Mouse (Mus musculus) neural tube, embryonic 11.5 days (tissue): ENCODE data around the gene Peak1. TPM values are rescaled to one million over a fixed set of nuclear protein-coding genes. Genes with fewer than 3 reads are reported as not detected.

Source experiments
- ATAC-seq: fragments of 200-750 bp; cut with Nextera tagmentation; 2 replicates; pipeline ENCODE4 v1.8.0; 2017; ENCODE audit warnings: moderate number of reproducible peaks, mild to moderate bottlenecking, moderate TSS enrichment, moderate library complexity; ENCODE audit not compliant: insufficient read depth, low FRiP score, low TSS enrichment
- DNase-seq: peaks from one replicate; pipeline ENCODE4 v3.0.0-alpha.2; 2015; ENCODE audit warnings: low spot score
- H3K27ac ChIP-seq: fragments of 300-500 bp; sonication (generic); 2 replicates; pipeline ENCODE4 v1.5.1; 2014; ENCODE audit warnings: low read depth, mild to moderate bottlenecking, low read length
- H3K27me3 ChIP-seq: fragments of 300-500 bp; sonication (generic); 2 replicates; pipeline ENCODE4 v1.6.1; 2014; ENCODE audit warnings: mild to moderate bottlenecking, low read length, mixed read lengths; ENCODE audit not compliant: control insufficient read depth, insufficient read depth
- H3K36me3 ChIP-seq: fragments of 300-500 bp; sonication (generic); 2 replicates; pipeline ENCODE4 v1.6.1; 2014; ENCODE audit warnings: mild to moderate bottlenecking, low read length, moderate library complexity, mixed read lengths; ENCODE audit not compliant: control insufficient read depth, insufficient read depth
- H3K4me1 ChIP-seq: fragments of 300-500 bp; sonication (generic); 2 replicates; pipeline ENCODE4 v1.6.1; 2014; ENCODE audit warnings: low read length, mixed read lengths; ENCODE audit not compliant: control insufficient read depth, insufficient read depth
- H3K4me2 ChIP-seq: fragments of 300-500 bp; sonication (generic); 2 replicates; pipeline ENCODE4 v1.6.1; 2014; ENCODE audit warnings: low read depth, mild to moderate bottlenecking, moderate library complexity
- H3K4me3 ChIP-seq: fragments of 300-500 bp; sonication (generic); 2 replicates; pipeline ENCODE4 v1.5.1; 2014; ENCODE audit warnings: low read depth, low read length
- H3K9ac ChIP-seq: fragments of 300-500 bp; sonication (generic); 2 replicates; pipeline ENCODE4 v1.6.1; 2014; ENCODE audit warnings: mild to moderate bottlenecking, low read length
- H3K9me3 ChIP-seq: fragments of 300-500 bp; sonication (generic); 2 replicates; pipeline ENCODE4 v1.6.1; 2016; ENCODE audit warnings: low read length; ENCODE audit not compliant: control insufficient read depth
- WGBS: fragments of 180-500 bp; shearing (Covaris S2); extraction: QIAGEN DNeasy Blood & Tissue Kit; methylation state at CpG from one replicate; pipeline ENCODE4 v1.1.7; 2014; 5-methylcytosine and 5-hydroxymethylcytosine counted together
- polyA plus RNA-seq: library from polyadenylated mRNA; unstranded; fragments of >200 nt; fragmentation: Nextera tagmentation; extraction: Ambion mirVana; gene quantifications from 2 replicates; pipeline ENCODE4 v1.2.1, GENCODE M21; 2014

The Peak1 gene
- 7.5 and 8.5 TPM in 2 replicates for polyA plus RNA-seq

DNA sequence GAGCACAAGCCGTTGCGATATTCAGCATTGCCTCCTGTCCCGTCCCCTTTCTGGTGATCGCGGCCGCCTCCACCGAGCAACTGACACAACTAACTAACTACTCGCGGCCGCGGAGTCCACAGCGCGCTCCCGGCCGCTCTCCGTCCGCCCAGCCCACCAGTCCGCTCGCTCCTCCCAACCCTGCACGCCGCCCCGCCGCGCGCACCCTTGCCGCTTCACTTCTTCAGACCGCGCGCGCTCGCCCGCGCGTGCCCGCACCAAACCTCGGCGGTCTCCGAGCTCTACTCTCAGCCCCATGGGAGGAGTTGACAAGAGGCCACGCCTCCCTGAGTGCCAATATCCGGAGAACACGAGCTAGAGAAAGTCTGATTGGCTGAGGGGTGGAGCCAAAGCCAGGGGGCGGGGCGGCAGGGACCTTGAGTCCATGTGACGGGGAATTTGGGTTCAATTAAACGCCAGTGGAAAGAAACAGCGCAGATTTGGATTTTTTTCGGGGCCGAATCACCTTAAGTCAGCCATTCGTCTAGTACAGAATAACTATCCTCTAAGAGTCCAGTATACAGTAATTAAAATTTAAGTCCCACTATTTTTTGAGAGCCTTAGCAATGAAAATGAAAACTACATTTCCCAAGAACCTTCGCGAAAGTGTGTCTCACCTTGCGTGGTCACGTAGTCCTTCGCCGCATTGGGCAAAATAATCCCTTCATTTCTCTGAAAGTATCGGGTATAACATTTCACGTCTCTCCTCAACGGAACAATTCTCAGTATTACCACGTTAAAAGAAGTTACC lies at the start of gene Peak1, which contains the start of gene Hmg20a:
TSS of gene Peak1 (minus strand) at position 120 of the 790 bp plus-strand sequence.
TSS of gene Hmg20a (plus strand) at position 662 of the 790 bp plus-strand sequence.
- Histone ChIP-seq H3K4me1 (peaks cover 5% of the 10 kb centered on the region; the same call in 1 of the 2 replicates), H3K4me2 (peak within 1 kb of the TSS; percentile 70), H3K36me3 (no peaks in the 10 kb centered on the region), H3K9ac (peak within 1 kb of the TSS; percentile 80), H3K4me3 (peak within 1 kb of the TSS; percentile 78), H3K9me3 (no peaks in the 10 kb centered on the region), H3K27ac (peak within 1 kb of the TSS; percentile 82), H3K27me3 (no peaks in the 10 kb centered on the region)
- ATAC-seq = peak; percentile 95
- WGBS = under 1% methylated on average over 59 of the region's 59 CpGs
- peak; percentile 100 for DNase-seq

- Histone ChIP-seq H3K9me3 (no peaks in the 10 kb centered on the region), H3K36me3 (no peaks in the 10 kb centered on the region), H3K27ac (no peak overlapping the region), H3K4me1 (peaks cover 16% of the 10 kb centered on the region), H3K9ac (no peak overlapping the region), H3K27me3 (no peaks in the 10 kb centered on the region), H3K4me2 (no peak overlapping the region), H3K4me3 (no peak overlapping the region)
- 90% methylated on average over 4 of the region's 4 CpGs for WGBS
- DNase-seq (no peak), ATAC-seq (no peak)
Measured at GRCm38 (mm10) chr9:56466251-56466650, 48.4 kb upstream of the Peak1 start.

DNA sequence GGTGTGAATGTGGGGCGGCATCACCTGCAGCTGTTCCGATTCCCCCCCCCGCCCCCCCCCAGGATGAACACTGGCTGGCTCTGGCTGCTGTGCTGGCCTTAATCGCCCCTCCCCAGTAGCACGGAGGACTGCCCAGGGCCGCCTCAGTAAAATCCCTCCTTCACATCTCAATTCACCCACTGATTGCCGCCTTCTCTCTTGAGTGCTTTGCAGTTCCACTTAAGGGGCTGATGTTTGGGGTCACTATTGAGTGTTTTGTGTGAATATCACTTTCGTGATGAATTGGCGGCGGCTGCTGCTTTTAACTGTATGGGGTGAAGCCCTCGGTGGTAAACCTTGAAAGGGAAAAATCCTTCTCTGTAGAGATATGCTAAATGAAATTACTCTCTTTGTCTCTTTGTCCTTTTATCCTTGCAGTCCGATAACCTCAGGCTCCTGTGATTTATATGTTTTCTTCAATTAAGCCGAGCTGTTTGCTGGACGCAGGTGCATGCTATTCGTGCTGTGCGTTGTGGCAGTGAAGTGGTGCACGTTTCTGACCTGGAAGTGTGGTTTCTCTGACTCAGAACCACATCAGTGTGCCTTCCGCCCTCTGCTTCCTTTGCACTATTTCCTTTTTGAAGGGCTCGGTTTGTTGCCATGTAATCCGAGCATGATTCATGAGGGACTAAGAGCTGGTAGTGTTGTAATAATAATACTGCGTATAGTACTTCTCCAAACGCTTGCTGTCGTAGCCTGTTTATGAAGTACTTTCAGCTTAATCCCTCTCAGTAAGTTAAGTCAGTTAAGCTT lies 47.2 kb upstream of the Peak1 start:
- DNase-seq = peak; percentile 42
- no peaks in the 10 kb centered on the region for H3K27me3 ChIP-seq
- no peak overlapping the region for H3K4me3 ChIP-seq
- ATAC-seq = no peak
- H3K27ac ChIP-seq = peak overlapping the region; percentile 75
- H3K4me2 ChIP-seq = peak overlapping the region; percentile 14
- no peaks in the 10 kb centered on the region for H3K9me3 ChIP-seq
- WGBS = 11% methylated on average over 23 of the region's 23 CpGs
- no peak overlapping the region for H3K9ac ChIP-seq
- H3K36me3 ChIP-seq = no peaks in the 10 kb centered on the region
- H3K4me1 ChIP-seq = peaks cover 16% of the 10 kb centered on the region

- Histone ChIP-seq H3K27me3 (no peaks in the 10 kb centered on the region), H3K4me3 (no peak overlapping the region), H3K9ac (no peak overlapping the region), H3K27ac (no peak overlapping the region), H3K4me1 (peaks cover 16% of the 10 kb centered on the region), H3K36me3 (no peaks in the 10 kb centered on the region), H3K9me3 (no peaks in the 10 kb centered on the region), H3K4me2 (no peak overlapping the region)
- WGBS = 38% methylated on average over 4 of the region's 4 CpGs
- DNase-seq (no peak), ATAC-seq (no peak)
Measured at GRCm38 (mm10) chr9:56463686-56464515, 46.0 kb upstream of the Peak1 start.

GRCm38 (mm10) chr9:56463046-56463445 lies 45.2 kb upstream of the Peak1 start:
- Histone ChIP-seq H3K4me1 (peaks cover 16% of the 10 kb centered on the region), H3K4me2 (no peak overlapping the region), H3K9ac (no peak overlapping the region), H3K36me3 (no peaks in the 10 kb centered on the region), H3K9me3 (no peaks in the 10 kb centered on the region), H3K27me3 (no peaks in the 10 kb centered on the region), H3K27ac (no peak overlapping the region), H3K4me3 (no peak overlapping the region)
- 89% methylated on average over 2 of the region's 2 CpGs for WGBS
- DNase-seq (no peak), ATAC-seq (no peak)

GRCm38 (mm10) chr9:56462606-56463005 lies 44.7 kb upstream of the Peak1 start:
- Histone ChIP-seq H3K27ac (no peak overlapping the region), H3K36me3 (no peaks in the 10 kb centered on the region), H3K9ac (no peak overlapping the region), H3K27me3 (no peaks in the 10 kb centered on the region), H3K4me2 (no peak overlapping the region), H3K4me1 (peaks cover 16% of the 10 kb centered on the region), H3K9me3 (no peaks in the 10 kb centered on the region), H3K4me3 (no peak overlapping the region)
- 96% methylated on average over 1 of the region's 1 CpGs for WGBS
- ATAC-seq = no peak
- no peak for DNase-seq

DNA sequence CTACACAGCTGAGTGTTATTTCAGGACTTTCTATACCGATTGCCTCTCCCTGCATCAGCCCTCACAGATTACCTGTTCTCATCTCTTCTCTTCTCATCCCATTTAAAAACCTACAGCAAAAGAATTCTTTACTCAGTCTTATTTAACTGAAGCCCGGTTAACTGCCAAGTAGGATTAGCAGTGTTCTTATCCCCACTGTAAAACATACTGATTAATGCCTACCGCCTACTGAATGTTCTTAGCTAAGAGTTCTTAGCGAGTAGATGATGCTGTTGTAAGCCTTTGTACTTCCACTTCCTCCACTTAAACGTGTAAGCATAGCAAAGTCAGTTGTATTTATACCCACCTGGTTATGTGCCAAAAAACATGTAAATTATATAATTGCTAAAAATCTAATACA lies 43.1 kb upstream of the Peak1 start:
- 88% methylated on average over 5 of the region's 5 CpGs for WGBS

GRCm38 (mm10) chr9:56456426-56456825 lies 38.6 kb upstream of the Peak1 start:
- DNase-seq (no peak), ATAC-seq (no peak)
- H3K4me1 ChIP-seq = no peaks in the 10 kb centered on the region
- no peak overlapping the region for H3K9ac ChIP-seq
- 88% methylated on average over 3 of the region's 3 CpGs for WGBS
- H3K27me3 ChIP-seq = no peaks in the 10 kb centered on the region
- no peak overlapping the region for H3K4me2 ChIP-seq
- no peaks in the 10 kb centered on the region for H3K36me3 ChIP-seq
- H3K27ac ChIP-seq = no peak overlapping the region
- H3K4me3 ChIP-seq = no peak overlapping the region
- no peaks in the 10 kb centered on the region for H3K9me3 ChIP-seq

More for the DNA sequence above, 43.1 kb upstream of the Peak1 start:
- Histone ChIP-seq H3K27me3 (no peaks in the 10 kb centered on the region), H3K9ac (no peak overlapping the region), H3K4me3 (no peak overlapping the region), H3K4me2 (no peak overlapping the region), H3K4me1 (peaks cover 16% of the 10 kb centered on the region), H3K36me3 (no peaks in the 10 kb centered on the region), H3K27ac (no peak overlapping the region), H3K9me3 (no peaks in the 10 kb centered on the region)
- no peak for ATAC-seq
- DNase-seq = no peak
